Mouse (Mus musculus) heart, postnatal 0 days (tissue): ENCODE measurements around the gene Adap2.

Experiments used
- CTCF ChIP-seq: IDR thresholded peaks from 2 replicates; pipeline ENCODE4 v1.5.1; 2016; ENCODE audit warnings: antibody characterized with exemption, control low read depth, low read depth
- EP300 ChIP-seq: IDR thresholded peaks from 2 replicates; pipeline ENCODE4 v1.6.1; 2016; ENCODE audit warnings: antibody characterized with exemption, low read depth

DNA sequence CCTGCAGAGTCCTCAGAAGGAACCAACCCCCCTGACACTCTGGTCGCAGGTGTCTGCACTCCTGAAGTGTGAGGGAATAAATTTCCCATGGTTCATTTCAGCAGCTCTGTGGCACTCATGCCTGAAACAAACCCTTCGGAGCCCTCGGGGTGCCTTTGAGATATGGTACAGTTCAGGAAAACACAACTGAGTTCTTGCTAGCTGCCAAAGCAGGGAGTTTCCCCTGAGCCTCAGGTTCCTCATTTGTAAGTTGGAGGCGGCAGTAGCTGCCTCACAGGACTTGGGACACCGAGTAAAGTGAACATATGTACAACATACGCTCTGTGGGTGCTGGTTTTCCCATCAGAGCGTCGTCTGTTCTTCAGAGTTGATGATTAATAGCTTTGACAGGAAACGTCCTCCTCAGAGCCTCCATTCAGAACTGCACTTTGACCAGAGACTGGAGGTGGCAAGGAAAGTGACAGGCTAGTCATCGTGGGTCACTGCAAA lies 8.1 kb upstream of the Adap2 start:
- TF ChIP-seq EP300 (no peak), CTCF (no peak)
